In genomic region chr2:177925563-177926103, GRCm38 (mm10) we compare ENCODE assay signal across 13 mouse cellular contexts. TPM values are rescaled to one million over a fixed set of nuclear protein-coding genes. Genes with fewer than 3 reads are reported as not detected.
A peak's percentile ranks its signal among the peaks of the same experiment; 100 is the strongest.
DNase-seq lines count a peak whose midpoint lies in the region; ATAC-seq lines count a peak whose summit lies in the region.
"Not testable (repeated sequence)": the region's sequence is repeated elsewhere in the genome, so short reads cannot be mapped to it uniquely, and the experiment has no call there.
"Had no signal": no experiment of that assay in that cellular context is flagged by ENCODE, and none has a peak within 500 bp of the region (broad histone marks: within the 10 kb centered on the region; RNA-seq: fewer than 3 reads in every experiment).

Zfp972 (minus strand) TSS chr2:177925613.

- not testable (repeated sequence) for H3K9ac ChIP-seq in heart, embryonic 15.5 days

- not testable (repeated sequence) for H3K79me2 ChIP-seq in macrophage (ENCODE audit: inconsistent target)

- not testable (repeated sequence) for H3K27me3 ChIP-seq in heart, embryonic 15.5 days; splenic B cell, adult 2 months (ENCODE audit: control insufficient read depth, insufficient read depth, low read length, poor library complexity, severe bottlenecking)

- peak; percentile 2 for DNase-seq in CD4-positive helper T cell, adult 2 months (ENCODE audit: low read depth, low spot score)
- DNase-seq in ES-CJ7 (ENCODE audit: low read depth, low spot score) (peak; percentile 71), WW6 (ENCODE audit: low read depth, low spot score) (peak; percentile 22)
- peak; percentile 23 for DNase-seq in brain, adult 2 months (ENCODE audit: low read depth, low spot score)
- DNase-seq in splenic B cell, adult 2 months (ENCODE audit: low read depth, low spot score) = peak; percentile 2

- H3K4me3 ChIP-seq in heart, embryonic 15.5 days = peak within 1 kb of the TSS; percentile 18; the same call in 1 of the 2 replicates
- H3K4me3 ChIP-seq in macrophage (ENCODE audit: inconsistent target) = peak within 1 kb of the TSS; percentile 13; the same call in 1 of the 2 replicates

- not testable (repeated sequence) for H3K4me2 ChIP-seq in heart, embryonic 15.5 days

- not testable (repeated sequence) for H3K36me3 ChIP-seq in heart, embryonic 15.5 days; macrophage (ENCODE audit: inconsistent target); splenic B cell, adult 2 months (ENCODE audit: control insufficient read depth, insufficient read depth, low read length, poor library complexity, severe bottlenecking)

- WGBS in heart, embryonic 15.5 days = 57% methylated on average over 4 of the region's 5 CpGs
- 49% methylated on average over 2 of the region's 5 CpGs for WGBS in macrophage (ENCODE audit: missing documents)

- H3K27ac ChIP-seq in heart, embryonic 15.5 days; macrophage: not testable (repeated sequence)

- H3K4me1 ChIP-seq in heart, embryonic 15.5 days (replicated peaks) = not testable (repeated sequence)

- H3K9me3 ChIP-seq in heart, embryonic 15.5 days (replicated peaks) = not testable (repeated sequence)

- not testable (repeated sequence) for ATAC-seq in heart, embryonic 15.5 days (replicated peaks; ENCODE audit: insufficient number of reproducible peaks, insufficient read depth, low FRiP score, low read depth)

RNA-seq across cellular contexts. Expression of gene Zfp972, which starts in this region (rescaled TPM):
- 0.87 TPM in 1 of 2 replicates, not detected in the other for polyA plus RNA-seq in heart, embryonic 15.5 days (2015; fragmentation: Nextera tagmentation; extraction: Ambion mirVana)
- total RNA-seq in macrophage (2018; cell fraction: chromatin; rRNA removed) = 100 to 1,000 TPM in 1 of 26 experiments, 10 to 100 TPM in 18, 1 to 10 TPM in 7; 5.4 to 189 (median 21.5) TPM
- 1 to 10 TPM; 1.2 to 7.2 (median 2.3) TPM for total RNA-seq in macrophage (2018; cell fraction: cytosol; rRNA removed)
- 10 to 100 TPM in 1 of 26 experiments, 1 to 10 TPM in 21, not detected in 4; 1.3 to 14.4 (median 4.3) TPM for total RNA-seq in macrophage (2018; cell fraction: nucleus; rRNA removed)
- polyA plus RNA-seq in macrophage (2018) = 0.91 to 3.0 TPM (median 2.8 TPM) in 3 replicates
- polyA plus RNA-seq: embryonic facial prominence, embryonic 14.5 days; erythroblast, embryonic 14.5 days; forebrain, embryonic 16.5 days; heart, adult 2 months; hindbrain, embryonic 11.5 days; testis, adult 2 months had no signal

Comparison
In these comparisons a context has a peak if more than half of its experiments do, and no peak if none do; other contexts are left out.
1. DNase-seq: peak in every context shown above with its lines; median percentile 71 in ES-CJ7; 23 in brain, adult 2 months; 22 in WW6; 2 in CD4-positive helper T cell, adult 2 months; 2 in splenic B cell, adult 2 months.